Mouse (Mus musculus) left cerebral cortex, adult 18-20 months (tissue): ENCODE results near the gene Tstd1. TPM values are rescaled to one million over a fixed set of nuclear protein-coding genes. Genes with fewer than 3 reads are reported as not detected.

Experiments
- DNase-seq, 2 experiments: peaks; one replicate each; pipeline ENCODE4 v3.0.0; 2021 to 2022; ENCODE audit warnings: low spot score in 2 of 2, mixed read lengths in 1 of 2
- total RNA-seq, 2 experiments: library from RNA; stranded (reverse); gene quantifications; 2 replicates each; pipeline ENCODE4 v1.2.3; 2021

The Tstd1 gene
- total RNA-seq, 2 experiments from 2014 or later, result 1.4 to 2.3 TPM

DNA sequence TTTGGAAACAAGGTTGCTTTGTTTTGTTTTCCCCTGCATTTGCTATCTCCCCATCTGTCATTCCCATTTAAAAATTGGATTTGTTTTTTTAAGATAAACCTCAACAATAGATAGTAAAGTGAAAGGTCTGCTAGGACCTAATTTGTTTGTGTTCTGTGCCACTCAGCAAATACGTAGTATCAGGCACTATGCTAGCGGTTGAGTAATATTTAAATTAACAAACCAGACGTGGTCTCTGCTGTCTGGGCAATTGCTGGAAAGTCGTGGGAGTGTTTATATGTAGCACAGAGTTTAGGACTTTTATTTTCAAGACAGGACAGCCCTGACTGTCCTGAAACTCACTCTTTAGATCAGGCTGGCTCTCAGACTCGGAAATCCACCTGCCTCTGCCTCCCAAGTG is 33.9 kb downstream of the Tstd1 start:
- no peak for DNase-seq

DNA sequence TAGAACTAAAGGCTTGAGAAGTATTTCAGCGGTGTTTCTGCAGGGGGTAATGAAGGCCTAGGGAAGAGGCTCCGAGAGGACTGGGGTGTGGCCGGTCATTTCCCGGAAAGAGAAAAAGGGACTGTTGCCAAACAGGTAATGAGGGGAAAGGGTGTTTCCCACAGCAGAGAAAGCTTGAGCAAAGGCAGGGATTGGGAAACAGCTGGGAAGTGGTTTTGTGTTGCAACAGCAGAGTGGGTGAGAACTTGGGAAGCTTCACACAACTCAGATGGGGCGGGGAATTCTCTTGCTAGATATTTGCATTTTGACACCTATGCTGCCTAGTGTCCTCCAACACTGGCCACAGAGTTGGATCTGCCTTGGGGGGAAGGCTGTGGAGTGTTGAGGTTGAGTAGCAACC is 34.3 kb downstream of the Tstd1 start:
- no peak for DNase-seq

DNA sequence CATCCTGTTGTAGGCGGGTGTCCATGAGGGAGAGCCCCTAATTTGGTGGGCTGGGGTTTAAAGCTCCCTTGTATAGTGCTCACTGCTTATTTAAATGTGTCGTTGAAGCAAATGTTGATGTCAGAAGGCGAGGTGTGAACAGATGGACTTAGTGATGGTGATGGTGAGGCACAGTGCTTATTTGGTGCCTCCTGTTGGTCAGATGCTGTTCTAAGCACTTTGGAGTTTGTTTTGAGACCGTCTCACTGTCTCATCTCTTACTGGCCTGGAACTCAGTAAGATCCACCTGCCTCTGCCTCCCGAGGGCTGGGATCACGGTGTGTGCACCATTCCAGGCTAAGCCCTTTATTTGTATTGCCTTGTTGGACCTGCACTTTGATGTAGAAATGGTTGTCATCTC is 36.3 kb downstream of the Tstd1 start:
- no peak for DNase-seq

DNA sequence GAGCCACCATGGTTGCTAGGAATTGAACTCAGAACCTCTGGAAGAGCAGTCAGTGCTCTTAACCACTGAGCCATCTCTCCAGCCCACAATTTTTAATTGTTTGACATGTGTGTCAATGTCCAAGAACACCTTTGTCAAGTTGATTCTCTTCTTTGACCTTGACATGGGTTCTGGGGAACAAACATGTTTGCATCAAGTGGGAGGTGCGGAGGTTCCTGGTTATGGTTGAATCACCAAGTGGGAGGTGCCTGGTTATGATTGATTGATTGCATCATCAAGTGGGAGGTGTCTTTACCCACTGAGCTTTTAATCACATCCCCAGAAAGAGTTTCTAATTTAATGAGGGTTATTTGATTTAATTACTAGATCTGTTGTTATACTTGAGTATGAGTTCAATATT is 38.9 kb downstream of the Tstd1 start:
- DNase-seq, result no peak

DNA sequence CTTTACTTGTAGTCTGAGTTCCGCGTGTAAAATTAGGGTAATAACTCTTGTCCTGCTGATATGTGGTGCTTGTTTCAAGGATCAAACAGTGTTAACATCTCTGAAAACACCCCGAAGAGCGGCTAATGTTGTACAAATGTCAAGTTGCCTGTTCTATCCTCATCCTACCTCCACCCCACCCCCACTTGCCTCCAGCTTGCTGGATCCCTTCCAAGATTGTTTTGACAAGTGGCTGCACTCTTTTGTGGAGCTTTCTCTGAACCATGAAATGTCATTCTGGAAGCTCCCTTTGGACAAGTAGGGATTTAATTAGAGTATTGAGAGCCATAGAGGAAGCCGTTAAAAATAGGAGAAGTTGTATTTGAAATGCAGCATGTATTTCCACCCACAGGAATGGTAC is 41.1 kb downstream of the Tstd1 start:
- no peak for DNase-seq

DNA sequence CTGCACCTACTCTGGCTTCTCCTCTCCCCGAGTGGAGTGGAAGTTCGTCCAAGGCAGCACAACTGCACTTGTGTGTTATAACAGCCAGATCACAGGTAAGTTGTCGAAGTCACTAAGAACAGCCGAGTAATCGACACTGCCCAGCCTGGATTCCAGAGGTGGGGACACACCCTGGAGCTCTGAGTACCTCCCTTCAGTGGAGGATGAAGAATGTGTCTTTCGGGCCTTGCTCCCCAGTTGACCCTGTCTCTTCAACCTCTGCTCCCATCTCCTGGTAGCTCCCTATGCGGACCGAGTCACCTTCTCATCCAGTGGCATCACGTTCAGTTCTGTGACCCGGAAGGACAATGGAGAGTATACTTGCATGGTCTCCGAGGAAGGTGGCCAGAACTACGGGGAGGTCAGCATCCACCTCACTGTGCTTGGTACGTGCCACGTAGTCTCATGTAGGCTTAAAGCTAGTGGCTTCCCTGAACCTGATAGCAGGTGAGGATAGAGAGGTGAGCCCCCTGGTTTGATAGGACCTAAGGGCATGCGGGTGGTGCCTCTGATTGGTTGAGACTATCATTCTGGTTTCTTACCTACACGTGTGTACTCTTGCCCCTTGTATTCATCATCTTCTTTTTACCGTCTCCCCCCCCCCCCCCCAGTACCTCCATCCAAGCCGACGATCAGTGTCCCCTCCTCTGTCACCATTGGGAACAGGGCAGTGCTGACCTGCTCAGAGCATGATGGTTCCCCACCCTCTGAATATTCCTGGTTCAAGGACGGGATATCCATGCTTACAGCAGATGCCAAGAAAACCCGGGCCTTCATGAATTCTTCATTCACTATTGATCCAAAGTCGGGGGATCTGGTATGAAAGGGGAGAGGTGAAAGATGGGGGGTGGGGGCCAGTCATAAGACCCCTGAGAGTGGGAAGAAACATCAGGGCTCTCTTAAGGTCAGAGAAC is 42.2 kb downstream of the Tstd1 start:
- DNase-seq, result no peak

DNA sequence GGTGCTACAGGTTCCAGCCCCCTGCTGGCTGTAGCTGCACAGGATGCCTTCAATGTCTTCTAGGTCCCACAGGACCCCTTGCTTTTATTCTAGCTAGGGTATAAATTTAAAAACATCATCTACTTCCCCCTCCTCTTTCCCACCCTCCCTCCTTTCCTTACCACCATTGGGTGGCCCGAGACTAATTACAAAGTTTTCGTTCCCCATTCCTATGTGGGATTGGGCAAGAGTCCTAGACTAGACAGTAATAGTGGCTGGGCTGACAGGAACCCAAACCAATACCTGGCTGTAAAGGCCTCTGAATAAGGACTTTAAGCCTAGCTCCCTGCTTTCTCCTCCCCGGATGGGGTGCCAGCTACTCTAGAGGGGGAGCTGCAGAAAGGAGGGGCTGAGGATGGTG is 44.5 kb downstream of the Tstd1 start:
- no peak for DNase-seq

DNA sequence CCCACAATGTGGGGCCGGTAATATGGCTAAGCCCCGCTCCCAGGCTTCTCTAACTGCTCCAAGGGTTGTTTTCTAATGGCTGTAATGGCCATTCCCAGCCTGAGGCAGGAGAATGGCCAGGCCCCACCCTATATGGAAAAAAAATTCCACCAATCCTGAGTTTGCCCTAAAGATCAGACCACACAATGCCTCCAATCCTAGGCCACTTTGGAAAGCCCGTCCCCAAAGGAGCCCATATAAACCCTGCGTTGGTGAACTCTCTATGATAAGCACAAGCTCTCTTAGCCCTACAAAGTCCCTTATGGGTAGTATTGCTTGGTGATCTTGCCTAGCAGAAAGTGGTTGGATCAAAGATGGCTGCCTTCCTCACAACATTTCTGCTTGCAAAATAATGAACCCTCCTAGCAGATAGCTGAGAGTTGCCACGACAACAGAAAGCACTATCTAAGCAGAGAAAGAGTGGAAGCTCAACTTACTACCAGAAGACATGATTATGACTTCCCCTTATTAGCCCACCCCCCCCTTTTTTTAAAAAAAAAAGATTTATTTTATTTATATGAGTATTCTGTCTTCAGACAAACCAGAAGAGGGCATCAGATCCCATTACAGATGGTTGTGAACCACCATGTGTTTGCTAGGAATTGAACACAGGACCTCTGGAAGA is 47.2 kb downstream of the Tstd1 start:
- no peak for DNase-seq

DNA sequence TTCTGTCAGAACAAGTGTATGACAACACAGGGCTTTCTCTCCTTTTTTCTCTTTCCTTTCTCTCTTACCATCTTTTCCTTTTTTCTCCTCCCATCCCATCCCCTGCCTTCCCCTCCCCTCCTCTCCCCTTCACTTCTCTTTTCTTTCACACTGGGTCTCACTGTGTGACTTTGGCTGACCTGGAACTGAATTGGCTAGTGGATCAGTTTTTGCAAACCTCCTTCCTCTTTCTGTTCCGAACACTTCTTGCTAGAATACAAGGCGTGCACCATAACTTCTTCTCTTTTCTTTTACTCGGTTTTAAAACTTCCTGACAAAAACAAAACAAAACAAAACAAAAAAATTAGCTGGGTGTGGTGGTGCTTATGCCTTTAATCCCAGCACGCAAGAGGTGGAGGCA is 47.9 kb downstream of the Tstd1 start:
- no peak for DNase-seq

DNA sequence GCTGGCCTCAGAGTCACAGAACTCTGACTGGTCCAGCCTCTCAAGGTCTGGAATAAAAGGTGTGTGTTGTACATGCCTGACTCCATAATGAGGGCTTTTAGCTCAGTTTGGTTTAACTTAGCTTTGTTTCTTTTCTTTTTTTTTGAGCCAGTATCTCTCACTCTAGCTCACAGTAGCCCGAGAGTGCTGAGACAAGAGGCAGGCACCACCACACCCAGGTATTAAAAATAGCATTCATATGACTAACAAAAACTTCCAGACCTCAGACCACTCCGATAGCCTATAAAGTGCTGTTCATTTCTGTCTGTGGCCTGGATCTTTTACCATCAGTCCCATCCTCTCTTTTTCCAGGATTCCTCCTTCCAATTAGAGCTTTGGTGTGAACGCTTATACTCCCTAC is 51.0 kb downstream of the Tstd1 start:
- no peak for DNase-seq

Other genes with a start within 250 kb of the Tstd1 start
- 100 to 1,000 TPM; 114 to 132 TPM for gene Pcp4l1, start 222.6 kb upstream of the Tstd1 start, total RNA-seq
- under 1 TPM; 0.12 to 0.14 TPM for gene Nr1i3, start 204.9 kb upstream of the Tstd1 start, total RNA-seq
- gene Tomm40l, start 196.4 kb upstream of the Tstd1 start, total RNA-seq, result 10 to 100 TPM; 84.2 to 90.5 TPM
- gene Apoa2, start 193.8 kb upstream of the Tstd1 start, total RNA-seq, result 1 to 10 TPM; 1.8 to 3.1 TPM
- 10 to 100 TPM; 13.7 to 14.7 TPM for gene Fcer1g, start 184.5 kb upstream of the Tstd1 start, total RNA-seq
- 1 to 10 TPM; 5.9 to 8.9 TPM for gene Adamts4, start 168.5 kb upstream of the Tstd1 start, total RNA-seq
- 100 to 1,000 TPM; 280 to 286 TPM for gene Ndufs2, start 167.5 kb upstream of the Tstd1 start, total RNA-seq
- gene B4galt3, start 148.5 kb upstream of the Tstd1 start, total RNA-seq, result 10 to 100 TPM; 64.3 to 71.8 TPM
- gene Ppox, start 137.7 kb upstream of the Tstd1 start, total RNA-seq, result 10 to 100 TPM; 26.9 to 27.8 TPM
- gene Usp21, start 130.9 kb upstream of the Tstd1 start, total RNA-seq, result 10 to 100 TPM; 54.5 to 63.0 TPM
- 100 to 1,000 TPM; 104 to 112 TPM for gene Ufc1, start 123.8 kb upstream of the Tstd1 start, total RNA-seq
- gene Dedd, start 89.7 kb upstream of the Tstd1 start, total RNA-seq, result 10 to 100 TPM; 43.7 to 43.9 TPM
- gene Nit1, start 73.2 kb upstream of the Tstd1 start, total RNA-seq, result 10 to 100 TPM; 43.3 to 47.9 TPM
- 100 to 1,000 TPM; 189 to 191 TPM for gene Pfdn2, start 73.2 kb upstream of the Tstd1 start, total RNA-seq
- 1 to 10 TPM; 7.1 to 8.0 TPM for gene Klhdc9, start 58.1 kb upstream of the Tstd1 start, total RNA-seq
- gene Nectin4, start 48.8 kb upstream of the Tstd1 start, total RNA-seq, result 1 to 10 TPM; 3.6 to 4.7 TPM
- 1 to 10 TPM; 2.2 to 2.6 TPM for gene Arhgap30, start 29.9 kb upstream of the Tstd1 start, total RNA-seq
- 100 to 1,000 TPM in 1 of 2 experiments, 10 to 100 TPM in 1; 99.0 to 105 TPM for gene Usf1, start 7.6 kb upstream of the Tstd1 start, total RNA-seq
- gene F11r, start 18.7 kb downstream of the Tstd1 start, total RNA-seq, result 1 to 10 TPM; 4.5 to 5.4 TPM
- 1 to 10 TPM; 5.7 to 5.8 TPM for gene Alyref2, start 84.6 kb downstream of the Tstd1 start, total RNA-seq
- not detected for gene Itln1, start 116.4 kb downstream of the Tstd1 start, total RNA-seq
- under 1 TPM in 1 of 2 experiments, not detected in 1; 0.16 TPM for gene Cd244a, start 140.3 kb downstream of the Tstd1 start, total RNA-seq
- not detected for gene Ly9, start 188.5 kb downstream of the Tstd1 start, total RNA-seq
- not detected for gene Slamf7, start 234.2 kb downstream of the Tstd1 start, total RNA-seq